Mouse (Mus musculus) spleen, adult 2 months (tissue): ENCODE measurements around the gene Col27a1. TPM values are rescaled to one million over a fixed set of nuclear protein-coding genes. Genes with fewer than 3 reads are reported as not detected.

Experiments used
- DNase-seq, 2 experiments: peaks; one replicate each; pipeline versions ENCODE4 v3.0.0 to v3.0.0-alpha.2; 2012 to 2021; ENCODE audit warnings: low spot score in 2 of 2, low read depth in 1 of 2
- H3K27ac ChIP-seq: fragments of 200-500 bp; 2 replicates; pipeline ENCODE4 v1.5.1; 2012; ENCODE audit warnings: low read length, inconsistent platforms; ENCODE audit not compliant: insufficient read depth
- H3K27me3 ChIP-seq: fragments of 200-500 bp; 2 replicates; pipeline ENCODE4 v1.6.1; 2012; ENCODE audit warnings: mild to moderate bottlenecking, moderate library complexity, low read length, inconsistent platforms; ENCODE audit not compliant: control insufficient read depth, insufficient read depth
- H3K36me3 ChIP-seq: fragments of 200-500 bp; 2 replicates; pipeline ENCODE4 v1.6.1; 2012; ENCODE audit warnings: mild to moderate bottlenecking, low read length, inconsistent platforms; ENCODE audit not compliant: control insufficient read depth, insufficient read depth
- H3K4me1 ChIP-seq: fragments of 200-500 bp; 2 replicates; pipeline ENCODE4 v1.6.1; 2011; ENCODE audit warnings: inconsistent platforms; ENCODE audit not compliant: control insufficient read depth, insufficient read depth, insufficient read length
- H3K4me3 ChIP-seq: fragments of 200-500 bp; 2 replicates; pipeline ENCODE4 v1.5.1; 2011; ENCODE audit warnings: mild to moderate bottlenecking, inconsistent platforms; ENCODE audit not compliant: insufficient read depth, insufficient read length; ENCODE audit errors: extremely low read depth
- CTCF ChIP-seq: fragments of 200-500 bp; IDR thresholded peaks from 2 replicates; pipeline ENCODE4 v1.5.1; 2011; ENCODE audit warnings: mild to moderate bottlenecking, inconsistent platforms; ENCODE audit not compliant: insufficient read depth, insufficient read length, insufficient replicate concordance; ENCODE audit errors: extremely low read depth
- POLR2A ChIP-seq: fragments of 200-500 bp; IDR thresholded peaks from 2 replicates; pipeline ENCODE4 v1.6.1; 2011; ENCODE audit warnings: low read depth, low read length, inconsistent platforms
- WGBS: fragments of 180-500 bp; shearing (Covaris S2); methylation state at CpG from one replicate; pipeline ENCODE4 v1.1.7; 2018; 5-methylcytosine and 5-hydroxymethylcytosine counted together
- polyA plus RNA-seq: library from polyadenylated mRNA; depleted of rRNA; stranded (reverse); fragments of >200 nt; gene quantifications from 2 replicates; pipeline ENCODE4 v1.2.3, GENCODE M21; 2012

Col27a1 gene
- polyA plus RNA-seq, 1 experiment = 9.1 TPM

DNA sequence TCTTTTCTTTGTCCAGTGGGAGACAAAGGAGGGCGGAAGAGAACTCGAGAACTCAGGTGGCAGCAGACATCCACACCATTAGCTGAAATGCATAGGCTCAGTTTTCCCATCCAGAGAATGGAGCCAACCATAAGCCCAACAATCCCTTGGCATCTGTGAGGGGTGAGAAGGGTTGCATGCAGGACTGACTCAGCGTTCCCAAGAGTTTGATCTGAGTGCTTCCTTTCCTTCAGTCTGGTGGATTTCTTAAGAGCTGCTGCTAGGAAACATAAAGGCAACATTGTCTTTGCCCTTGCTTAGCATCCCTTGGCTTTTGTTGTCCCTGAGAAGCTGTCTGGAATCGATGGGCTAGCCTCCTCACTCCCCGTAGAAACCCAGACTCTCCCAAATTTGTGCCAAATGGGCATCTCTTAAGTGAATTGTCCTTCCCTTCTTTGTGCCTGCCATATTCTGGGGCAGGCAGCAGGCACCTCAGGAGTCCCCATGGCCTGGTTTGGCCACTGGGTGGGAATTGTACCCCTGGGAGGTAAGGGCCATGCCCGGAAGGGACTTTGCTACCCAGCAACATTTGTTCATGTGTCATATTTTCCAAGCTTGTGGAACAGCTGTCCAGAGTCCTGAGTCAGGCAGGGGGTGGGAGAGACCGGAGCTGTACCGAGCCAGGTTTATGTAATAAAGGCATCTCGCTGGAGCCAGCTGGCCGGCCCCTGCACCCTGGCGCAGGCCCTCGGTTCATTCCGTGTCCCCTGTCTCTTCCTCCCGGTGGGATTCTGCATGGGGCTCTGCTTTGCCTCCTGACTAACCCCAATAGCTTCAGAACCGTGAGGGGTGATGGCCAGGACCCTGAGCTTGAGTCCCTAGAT is 7.5 kb downstream of the Col27a1 start:
- H3K27me3 ChIP-seq = no peaks in the 10 kb centered on the region
- 87% methylated on average over 15 of the region's 15 CpGs for WGBS
- DNase-seq = no peak
- H3K4me1 ChIP-seq = no peaks in the 10 kb centered on the region; the same call in 1 of the 2 replicates
- no peaks in the 10 kb centered on the region for H3K36me3 ChIP-seq
- no peak overlapping the region for H3K4me3 ChIP-seq
- no peak for TF ChIP-seq POLR2A
- TF ChIP-seq CTCF = no peak
- H3K27ac ChIP-seq = no peak overlapping the region

DNA sequence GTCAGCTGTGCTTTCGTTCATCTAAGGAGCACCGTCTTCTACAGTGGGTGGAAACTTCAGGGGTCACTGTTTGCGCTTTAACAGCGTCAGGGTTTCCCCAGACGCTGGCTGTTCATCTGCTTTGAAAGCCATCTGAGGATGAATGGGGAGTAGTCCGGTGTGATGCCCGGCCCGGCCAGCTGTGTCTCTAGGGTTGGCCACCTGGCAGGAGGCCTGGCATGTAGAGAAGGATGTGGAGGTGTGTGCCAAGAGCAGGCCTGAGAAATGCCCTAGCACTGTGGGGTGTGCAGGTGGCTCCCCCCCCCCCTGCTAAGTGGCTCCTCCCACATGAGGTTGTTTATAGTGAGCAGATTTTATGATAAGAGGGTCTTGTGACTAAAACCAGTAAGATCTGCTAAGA is 8.4 kb downstream of the Col27a1 start:
- Histone ChIP-seq H3K4me3 (no peak overlapping the region), H3K27ac (no peak overlapping the region), H3K4me1 (no peaks in the 10 kb centered on the region), H3K36me3 (no peaks in the 10 kb centered on the region), H3K27me3 (no peaks in the 10 kb centered on the region)
- no peak for DNase-seq
- TF ChIP-seq POLR2A (no peak), CTCF (no peak)
- WGBS = 66% methylated on average over 8 of the region's 8 CpGs

DNA sequence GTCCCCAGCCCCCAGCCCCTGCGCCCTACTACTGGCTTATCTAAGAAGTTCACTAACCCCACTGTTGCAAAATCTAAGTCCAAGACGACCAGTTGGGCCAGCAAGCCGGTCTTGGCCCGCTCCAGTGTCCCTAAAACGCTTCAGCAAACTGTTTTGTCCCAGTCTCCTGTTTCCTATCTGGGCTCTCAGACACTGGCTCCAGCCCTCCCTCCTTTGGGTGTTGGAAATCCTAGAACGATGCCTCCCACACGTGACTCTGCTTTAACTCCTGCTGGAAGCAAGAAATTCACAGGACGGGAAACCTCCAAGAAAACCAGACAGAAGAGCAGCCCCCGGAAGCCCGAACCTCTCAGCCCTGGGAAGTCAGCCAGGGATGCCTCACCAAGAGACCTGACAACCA is 11.6 kb downstream of the Col27a1 start:
- H3K27ac ChIP-seq = no peak overlapping the region
- no peaks in the 10 kb centered on the region for H3K4me1 ChIP-seq
- 91% methylated on average over 10 of the region's 10 CpGs for WGBS
- no peak overlapping the region for H3K4me3 ChIP-seq
- no peaks in the 10 kb centered on the region for H3K27me3 ChIP-seq
- no peak for DNase-seq
- no peak for TF ChIP-seq POLR2A
- no peak for TF ChIP-seq CTCF
- no peaks in the 10 kb centered on the region for H3K36me3 ChIP-seq

GRCm38 (mm10) chr4:63226164-63226882 is 12.5 kb downstream of the Col27a1 start:
- 93% methylated on average over 8 of the region's 8 CpGs for WGBS
- TF ChIP-seq POLR2A (no peak), CTCF (no peak)
- DNase-seq = no peak
- H3K27ac ChIP-seq = no peak overlapping the region
- no peaks in the 10 kb centered on the region for H3K36me3 ChIP-seq
- no peak overlapping the region for H3K4me3 ChIP-seq
- H3K4me1 ChIP-seq = no peaks in the 10 kb centered on the region
- H3K27me3 ChIP-seq = no peaks in the 10 kb centered on the region

GRCm38 (mm10) chr4:63226883-63227235 is 13.1 kb downstream of the Col27a1 start:
- WGBS = 92% methylated on average over 6 of the region's 6 CpGs

GRCm38 (mm10) chr4:63228943-63229342 is 15.1 kb downstream of the Col27a1 start:
- Histone ChIP-seq H3K27me3 (no peaks in the 10 kb centered on the region), H3K36me3 (no peaks in the 10 kb centered on the region), H3K4me1 (no peaks in the 10 kb centered on the region), H3K27ac (no peak overlapping the region), H3K4me3 (no peak overlapping the region)
- no peak for DNase-seq
- 91% methylated on average over 5 of the region's 5 CpGs for WGBS
- no peak for TF ChIP-seq CTCF
- no peak for TF ChIP-seq POLR2A

More at GRCm38 (mm10) chr4:63226883-63227235, 13.1 kb downstream of the Col27a1 start:
- Histone ChIP-seq H3K36me3 (no peaks in the 10 kb centered on the region), H3K27ac (no peak overlapping the region), H3K4me3 (no peak overlapping the region), H3K27me3 (no peaks in the 10 kb centered on the region), H3K4me1 (no peaks in the 10 kb centered on the region)
- no peak for DNase-seq
- TF ChIP-seq CTCF (no peak), POLR2A (no peak)

DNA sequence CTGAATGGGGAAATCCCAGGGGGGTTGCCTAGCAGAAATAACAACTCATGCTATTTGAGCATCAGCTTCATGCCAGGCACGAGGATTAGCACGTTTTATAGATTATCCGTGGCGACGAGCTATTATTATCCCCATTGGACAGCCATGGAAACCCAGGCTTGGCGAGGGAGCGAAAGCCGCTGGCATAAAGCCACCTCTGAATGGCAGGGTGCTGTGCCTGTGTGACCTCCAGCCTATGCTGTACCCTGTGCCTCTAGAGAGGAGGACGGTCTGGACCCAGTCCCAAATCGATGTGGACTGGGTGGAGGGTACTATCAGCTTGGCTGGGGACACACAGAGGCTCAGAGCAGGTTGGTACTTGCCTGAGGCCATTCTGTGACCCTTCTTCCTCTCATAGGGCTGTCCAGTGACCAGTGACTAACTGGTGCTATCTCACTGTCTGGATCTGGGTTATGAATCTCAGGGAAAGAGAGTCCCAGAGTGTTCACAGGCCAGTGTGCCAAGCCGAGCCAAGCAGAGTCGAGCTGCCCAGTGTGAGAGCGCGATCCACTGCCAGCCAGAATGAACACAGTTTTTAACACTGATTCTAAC is 16.3 kb downstream of the Col27a1 start:
- TF ChIP-seq CTCF = no peak
- WGBS = 90% methylated on average over 14 of the region's 14 CpGs
- Histone ChIP-seq H3K36me3 (no peaks in the 10 kb centered on the region), H3K4me1 (no peaks in the 10 kb centered on the region), H3K27me3 (no peaks in the 10 kb centered on the region), H3K4me3 (no peak overlapping the region), H3K27ac (no peak overlapping the region)
- DNase-seq = no peak
